Mouse (Mus musculus): ENCODE results near the gene Alox8.

- TF ChIP-seq CTCF (IDR thresholded peaks at IDR 0.05; ENCODE audit: low read depth) (no peak), EP300 (IDR thresholded peaks at IDR 0.05; ENCODE audit: low read depth) (no peak)
Measured at GRCm38 (mm10) chr11:69200231-69200630, 2.6 kb upstream of the Alox8 start.

Data from heart, postnatal 0 days (tissue).